Mouse (Mus musculus) liver, embryonic 16.5 days (tissue): ENCODE data around the gene Usp5. TPM values are rescaled to one million over a fixed set of nuclear protein-coding genes. Genes with fewer than 3 reads are reported as not detected.
"Not testable (repeated sequence)": the region's sequence is repeated elsewhere in the genome, so short reads cannot be mapped to it uniquely, and the experiment has no call there.

Source experiments
- ATAC-seq: fragments of 200-750 bp; cut with Nextera tagmentation; 2 replicates; pipeline ENCODE4 v1.8.0; 2017; ENCODE audit warnings: low read depth, mild to moderate bottlenecking, moderate number of reproducible peaks, moderate library complexity
- H3K27ac ChIP-seq: fragments of 300-500 bp; sonication (generic); 2 replicates; pipeline ENCODE4 v1.5.1; 2014; ENCODE audit warnings: mild to moderate bottlenecking, low read length
- H3K27me3 ChIP-seq: fragments of 300-500 bp; sonication (generic); 2 replicates; pipeline ENCODE4 v1.6.1; 2014; ENCODE audit warnings: low read depth, low read length, mixed read lengths; ENCODE audit not compliant: control insufficient read depth, insufficient read depth
- H3K36me3 ChIP-seq: fragments of 300-500 bp; sonication (generic); 2 replicates; pipeline ENCODE4 v1.6.1; 2014; ENCODE audit warnings: mild to moderate bottlenecking; ENCODE audit not compliant: control insufficient read depth, insufficient read depth
- H3K4me1 ChIP-seq: fragments of 300-500 bp; sonication (generic); 2 replicates; pipeline ENCODE4 v1.6.1; 2014; ENCODE audit warnings: low read depth, low read length, mixed read lengths; ENCODE audit not compliant: control insufficient read depth
- H3K4me2 ChIP-seq: fragments of 300-500 bp; sonication (generic); 2 replicates; pipeline ENCODE4 v1.6.1; 2014; ENCODE audit warnings: low read depth, low read length, mixed read lengths
- H3K4me3 ChIP-seq: fragments of 300-500 bp; sonication (generic); 2 replicates; pipeline ENCODE4 v1.5.1; 2014; ENCODE audit warnings: low read depth, mild to moderate bottlenecking, low read length
- H3K9ac ChIP-seq: fragments of 300-500 bp; sonication (generic); 2 replicates; pipeline ENCODE4 v1.6.1; 2014; ENCODE audit warnings: low read depth, low read length
- H3K9me3 ChIP-seq: fragments of 300-500 bp; sonication (generic); replicated peaks from 2 replicates; pipeline ENCODE4 v1.6.1; 2016; ENCODE audit warnings: low read length; ENCODE audit not compliant: control insufficient read depth
- WGBS: fragments of 180-500 bp; shearing (Covaris S2); extraction: QIAGEN DNeasy Blood & Tissue Kit; methylation state at CpG from one replicate; pipeline ENCODE4 v1.1.7; 2014; ENCODE audit not compliant: insufficient replicate concordance; 5-methylcytosine and 5-hydroxymethylcytosine counted together
- polyA plus RNA-seq: library from polyadenylated mRNA; unstranded; fragments of >200 nt; fragmentation: Nextera tagmentation; extraction: Ambion mirVana; gene quantifications from 2 replicates; pipeline ENCODE4 v1.2.1, GENCODE M21; 2015

Usp5 gene
- polyA plus RNA-seq, 1 experiment from 2014 or later, result 52.7 TPM

GRCm38 (mm10) chr6:124814858-124815774 lies 14.2 kb downstream of the Usp5 start:
- no peak overlapping the region for H3K27ac ChIP-seq
- WGBS, result 71% methylated on average over 9 of the region's 9 CpGs
- H3K36me3 ChIP-seq, result peaks cover 32% of the 10 kb centered on the region
- H3K4me1 ChIP-seq, result peaks cover 32% of the 10 kb centered on the region
- H3K9ac ChIP-seq, result no peak overlapping the region
- no peak overlapping the region for H3K4me3 ChIP-seq
- no peak overlapping the region for H3K4me2 ChIP-seq
- H3K9me3 ChIP-seq, result no peaks in the 10 kb centered on the region
- ATAC-seq, result no peak
- H3K27me3 ChIP-seq, result no peaks in the 10 kb centered on the region

GRCm38 (mm10) chr6:124814448-124814847 lies 14.8 kb downstream of the Usp5 start:
- H3K9me3 ChIP-seq, result no peaks in the 10 kb centered on the region
- ATAC-seq, result no peak
- no peaks in the 10 kb centered on the region for H3K27me3 ChIP-seq
- peaks cover 38% of the 10 kb centered on the region for H3K4me1 ChIP-seq
- H3K4me3 ChIP-seq, result peak overlapping the region; percentile 83
- peak overlapping the region; percentile 57 for H3K9ac ChIP-seq
- H3K36me3 ChIP-seq, result peaks cover 25% of the 10 kb centered on the region
- 0 out of 2 replicates have a peak overlapping the region, but pooled peaks have one; percentile 34 for H3K27ac ChIP-seq
- H3K4me2 ChIP-seq, result peak overlapping the region; percentile 93
- 39% methylated on average over 8 of the region's 8 CpGs for WGBS

GRCm38 (mm10) chr6:124813933-124814332 lies 15.4 kb downstream of the Usp5 start, which contains the start of gene Tpi1:
Gene Tpi1 (minus strand): TSS chr6:124814296.
- H3K36me3 ChIP-seq, result peaks cover 23% of the 10 kb centered on the region
- peak within 1 kb of the TSS; percentile 82 for H3K9ac ChIP-seq
- peaks cover 38% of the 10 kb centered on the region for H3K4me1 ChIP-seq
- no peaks in the 10 kb centered on the region for H3K9me3 ChIP-seq
- peak within 1 kb of the TSS; percentile 83 for H3K4me3 ChIP-seq
- peak within 1 kb of the TSS; percentile 93 for H3K27ac ChIP-seq
- H3K27me3 ChIP-seq, result no peaks in the 10 kb centered on the region
- under 1% methylated on average over 22 of the region's 22 CpGs for WGBS
- ATAC-seq, result peak; percentile 87
- H3K4me2 ChIP-seq, result peak within 1 kb of the TSS; percentile 93

GRCm38 (mm10) chr6:124813496-124813895 lies 15.8 kb downstream of the Usp5 start:
- 0% methylated on average over 18 of the region's 18 CpGs for WGBS
- peak overlapping the region; percentile 82 for H3K9ac ChIP-seq
- ATAC-seq, result peak; percentile 66
- H3K4me2 ChIP-seq, result peak overlapping the region; percentile 93
- H3K27ac ChIP-seq, result peak overlapping the region; percentile 93
- H3K27me3 ChIP-seq, result no peaks in the 10 kb centered on the region
- no peaks in the 10 kb centered on the region for H3K9me3 ChIP-seq
- peak overlapping the region; percentile 83 for H3K4me3 ChIP-seq
- peaks cover 23% of the 10 kb centered on the region for H3K36me3 ChIP-seq
- H3K4me1 ChIP-seq, result peaks cover 40% of the 10 kb centered on the region

- whole genome bisulfite sequencing, result 24% methylated on average over 9 of the region's 9 CpGs
- Histone ChIP-seq H3K36me3 (peaks cover 23% of the 10 kb centered on the region), H3K9me3 (no peaks in the 10 kb centered on the region), H3K27me3 (no peaks in the 10 kb centered on the region), H3K4me1 (peaks cover 46% of the 10 kb centered on the region), H3K27ac (peak overlapping the region; percentile 93), H3K4me3 (peak overlapping the region; percentile 83), H3K4me2 (peak overlapping the region; percentile 93), H3K9ac (peak overlapping the region; percentile 82)
- ATAC-seq, result no peak
Observed at GRCm38 (mm10) chr6:124812848-124813247, 16.4 kb downstream of the Usp5 start.

GRCm38 (mm10) chr6:124811701-124812560 lies 17.4 kb downstream of the Usp5 start:
- Histone ChIP-seq H3K4me3 (peak overlapping the region; percentile 83), H3K27me3 (no peaks in the 10 kb centered on the region), H3K4me2 (peak overlapping the region; percentile 93), H3K4me1 (peaks cover 48% of the 10 kb centered on the region), H3K27ac (peak overlapping the region; percentile 93; the same call in 1 of the 2 replicates), H3K36me3 (peaks cover 13% of the 10 kb centered on the region), H3K9me3 (no peaks in the 10 kb centered on the region), H3K9ac (peak overlapping the region; percentile 82)
- ATAC-seq, result no peak
- 68% methylated on average over 24 of the region's 24 CpGs for WGBS

GRCm38 (mm10) chr6:124811403-124811665 lies 17.9 kb downstream of the Usp5 start:
- H3K4me3 ChIP-seq, result no peak overlapping the region
- no peaks in the 10 kb centered on the region for H3K27me3 ChIP-seq
- no peak overlapping the region for H3K9ac ChIP-seq
- H3K27ac ChIP-seq, result no peak overlapping the region
- H3K4me2 ChIP-seq, result no peak overlapping the region
- 71% methylated on average over 4 of the region's 4 CpGs for WGBS
- no peak for ATAC-seq
- peaks cover 12% of the 10 kb centered on the region for H3K36me3 ChIP-seq
- H3K9me3 ChIP-seq, result no peaks in the 10 kb centered on the region
- H3K4me1 ChIP-seq, result peaks cover 52% of the 10 kb centered on the region

- not testable (repeated sequence) for H3K27me3 ChIP-seq, H3K27ac ChIP-seq, H3K9me3 ChIP-seq, H3K4me2 ChIP-seq, H3K4me3 ChIP-seq, ATAC-seq, H3K9ac ChIP-seq
- Histone ChIP-seq H3K36me3 (peaks cover 12% of the 10 kb centered on the region), H3K4me1 (peaks cover 57% of the 10 kb centered on the region)
- 79% methylated on average over 11 of the region's 11 CpGs for WGBS
Observed at GRCm38 (mm10) chr6:124810566-124811402, 18.5 kb downstream of the Usp5 start.
